Mouse (Mus musculus) embryonic fibroblast, embryonic 13.5 days (primary cell): ENCODE results near the gene Dtd1. TPM values are rescaled to one million over a fixed set of nuclear protein-coding genes. Genes with fewer than 3 reads are reported as not detected.
A peak's percentile ranks its signal among the peaks of the same experiment; 100 is the strongest.

Experiments
- H3K27ac ChIP-seq: 2 replicates; pipeline ENCODE4 v1.5.1; 2012; ENCODE audit warnings: low read length, control low read depth, inconsistent platforms; ENCODE audit not compliant: insufficient read depth
- H3K4me1 ChIP-seq: 2 replicates; pipeline ENCODE4 v1.6.1; 2011; ENCODE audit warnings: low read length; ENCODE audit not compliant: control insufficient read depth, insufficient read depth
- H3K4me3 ChIP-seq: 2 replicates; pipeline ENCODE4 v1.5.1; 2011; ENCODE audit warnings: mild to moderate bottlenecking, control low read depth, low read length; ENCODE audit not compliant: insufficient read depth
- CTCF ChIP-seq: IDR thresholded peaks from 2 replicates; pipeline ENCODE4 v1.5.1; 2011; ENCODE audit warnings: mild to moderate bottlenecking, control low read depth, low read length, moderate library complexity, borderline replicate concordance; ENCODE audit not compliant: insufficient read depth
- POLR2A ChIP-seq: IDR thresholded peaks from 2 replicates; pipeline ENCODE4 v1.6.1; 2011; ENCODE audit warnings: low read depth, mild to moderate bottlenecking, control low read depth, low read length, moderate library complexity
- polyA plus RNA-seq: library from polyadenylated mRNA; stranded (reverse); fragments of >200 nt; gene quantifications from 2 replicates; pipeline ENCODE4 v1.2.4, GENCODE M21; 2011; ENCODE audit warnings: low read depth; ENCODE audit not compliant: missing spikeins, insufficient read length

Gene Dtd1
- polyA plus RNA-seq, 1 experiment: 14.9 TPM

DNA sequence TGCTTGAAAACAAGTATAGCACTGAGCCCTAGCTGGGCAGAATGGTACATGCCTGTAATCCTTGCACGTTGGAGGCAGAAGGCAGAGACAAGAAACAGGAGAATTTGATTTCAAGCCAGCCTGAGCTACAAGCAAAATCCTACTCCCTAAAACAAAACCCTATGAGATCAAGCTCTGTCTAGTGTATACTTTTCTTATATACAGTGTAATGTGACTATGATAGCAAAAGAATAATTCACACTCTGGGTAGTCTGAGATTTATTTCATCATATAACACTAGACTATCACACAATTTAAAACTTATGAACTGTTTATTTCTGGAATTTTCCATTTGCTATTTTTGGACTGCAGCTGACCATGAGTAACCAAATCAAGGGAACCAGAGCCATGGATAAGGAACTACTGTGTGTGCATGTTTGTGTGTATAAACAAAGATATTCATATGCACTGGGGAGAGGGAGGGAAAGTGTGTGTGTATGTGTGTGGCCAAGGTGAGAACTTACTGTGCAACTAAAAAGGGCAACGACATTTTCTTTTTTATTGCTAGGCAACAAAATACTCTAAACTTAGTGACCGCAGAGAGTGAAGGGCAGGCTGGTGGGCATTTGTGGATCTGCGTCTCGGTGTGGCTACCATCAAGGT is 70.7 kb downstream of the Dtd1 start:
- TF ChIP-seq CTCF: no peak
- no peak for TF ChIP-seq POLR2A
- H3K4me3 ChIP-seq: no peak overlapping the region
- peak overlapping the region; percentile 59; the same call in 1 of the 2 replicates for H3K27ac ChIP-seq
- 0 out of 2 replicates have a peak, but pooled peaks cover 2% of the 10 kb centered on the region for H3K4me1 ChIP-seq

GRCm38 (mm10) chr2:144672397-144672796 is 72.7 kb downstream of the Dtd1 start:
- Histone ChIP-seq H3K4me3 (no peak overlapping the region), H3K27ac (peak overlapping the region; percentile 54), H3K4me1 (0 out of 2 replicates have a peak, but pooled peaks cover 2% of the 10 kb centered on the region)
- TF ChIP-seq CTCF (no peak), POLR2A (no peak)

GRCm38 (mm10) chr2:144676546-144677228 is 77.0 kb downstream of the Dtd1 start:
- Histone ChIP-seq H3K27ac (no peak overlapping the region), H3K4me3 (no peak overlapping the region), H3K4me1 (0 out of 2 replicates have a peak, but pooled peaks cover 2% of the 10 kb centered on the region)
- TF ChIP-seq CTCF (no peak), POLR2A (no peak)

GRCm38 (mm10) chr2:144677229-144677571 is 77.5 kb downstream of the Dtd1 start:
- Histone ChIP-seq H3K4me1 (0 out of 2 replicates have a peak, but pooled peaks cover 2% of the 10 kb centered on the region), H3K4me3 (no peak overlapping the region), H3K27ac (no peak overlapping the region)
- TF ChIP-seq POLR2A: no peak
- TF ChIP-seq CTCF: no peak

DNA sequence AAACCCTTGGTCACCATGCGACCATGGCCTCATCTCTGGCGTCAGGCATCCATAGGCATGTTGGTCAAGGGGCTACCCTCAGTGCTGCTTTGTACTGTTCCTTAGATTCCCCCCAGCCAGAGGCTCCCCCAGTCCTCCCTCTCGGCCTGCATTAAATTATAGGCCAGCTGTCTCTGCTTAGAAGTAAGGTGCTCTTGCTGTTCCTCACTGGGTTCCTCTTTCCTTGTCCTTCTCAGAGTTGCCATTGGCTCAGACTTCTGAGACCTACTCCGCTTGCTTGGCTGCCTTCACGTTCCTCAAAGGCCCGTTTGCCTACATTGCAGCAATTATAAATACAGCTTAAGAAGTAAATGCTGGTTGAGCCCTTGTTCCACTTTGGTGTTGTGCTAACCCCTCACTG is 79.1 kb downstream of the Dtd1 start:
- Histone ChIP-seq H3K27ac (no peak overlapping the region), H3K4me1 (no peaks in the 10 kb centered on the region), H3K4me3 (no peak overlapping the region)
- TF ChIP-seq POLR2A: no peak
- TF ChIP-seq CTCF: no peak

DNA sequence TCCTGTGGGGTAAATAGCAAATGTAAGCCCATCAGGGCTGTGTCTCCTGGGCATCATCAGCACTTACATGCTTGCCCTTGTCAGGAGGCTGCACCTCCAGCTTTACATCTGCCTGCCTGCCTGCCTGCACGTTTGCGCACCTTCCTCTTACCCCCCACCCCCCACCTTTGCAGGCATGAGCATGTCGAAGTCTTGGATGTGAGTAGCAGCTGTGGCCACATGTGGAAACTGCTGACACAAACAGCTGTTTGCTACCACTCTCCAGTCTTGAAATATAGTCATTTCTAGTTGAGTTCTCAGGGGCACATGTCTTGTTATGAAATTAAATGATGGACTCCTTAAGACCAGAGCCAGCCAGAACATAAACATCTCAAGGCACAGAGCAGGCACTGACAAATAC is 79.7 kb downstream of the Dtd1 start:
- H3K27ac ChIP-seq: no peak overlapping the region
- TF ChIP-seq CTCF: no peak
- no peak for TF ChIP-seq POLR2A
- no peak overlapping the region for H3K4me3 ChIP-seq
- H3K4me1 ChIP-seq: no peaks in the 10 kb centered on the region

DNA sequence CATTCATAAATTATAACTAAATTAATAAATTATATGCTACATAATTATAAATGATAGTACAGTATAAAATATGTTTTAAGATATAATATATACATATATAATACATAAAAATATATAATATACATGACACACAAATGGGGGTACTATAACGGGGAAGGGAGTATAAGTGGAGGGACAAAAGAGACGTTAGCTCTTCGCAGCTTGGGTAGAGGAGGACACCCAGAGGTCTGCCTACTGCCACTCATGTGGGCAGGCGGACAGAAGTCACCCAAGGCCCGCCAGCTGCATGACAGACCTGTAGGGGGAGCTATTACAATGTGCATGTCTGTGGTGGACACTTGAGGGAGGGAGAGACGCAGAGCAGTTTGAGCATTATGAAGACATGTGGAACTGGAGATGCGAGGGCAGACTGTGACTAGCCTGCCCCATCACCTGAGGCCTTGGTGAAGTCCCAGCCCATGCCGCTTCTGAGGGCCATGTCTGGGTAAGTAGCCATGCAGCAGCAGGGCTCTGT is 92.6 kb downstream of the Dtd1 start:
- Histone ChIP-seq H3K27ac (no peak overlapping the region), H3K4me3 (no peak overlapping the region), H3K4me1 (no peaks in the 10 kb centered on the region)
- TF ChIP-seq POLR2A (no peak), CTCF (no peak)

DNA sequence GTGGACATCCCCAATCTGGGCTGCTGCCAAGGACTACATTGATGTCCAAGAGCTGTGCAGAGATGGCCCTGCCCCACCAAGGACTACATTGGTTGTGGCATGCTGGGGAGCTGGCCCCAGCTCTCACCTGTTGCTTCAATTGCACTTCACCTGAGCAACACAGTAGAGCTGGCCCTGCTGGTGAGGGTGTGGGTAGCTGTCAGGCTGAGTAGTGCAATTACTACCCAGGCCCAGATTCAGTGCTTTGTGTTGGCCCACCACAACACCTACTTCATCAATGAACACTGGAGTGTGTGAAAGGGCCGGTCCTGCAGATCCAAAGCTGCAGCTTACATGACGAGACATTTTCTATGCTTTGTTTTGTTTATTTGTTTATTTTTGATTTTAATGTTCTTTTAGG is 93.1 kb downstream of the Dtd1 start:
- TF ChIP-seq CTCF (no peak), POLR2A (no peak)
- Histone ChIP-seq H3K27ac (no peak overlapping the region), H3K4me1 (no peaks in the 10 kb centered on the region), H3K4me3 (no peak overlapping the region)

DNA sequence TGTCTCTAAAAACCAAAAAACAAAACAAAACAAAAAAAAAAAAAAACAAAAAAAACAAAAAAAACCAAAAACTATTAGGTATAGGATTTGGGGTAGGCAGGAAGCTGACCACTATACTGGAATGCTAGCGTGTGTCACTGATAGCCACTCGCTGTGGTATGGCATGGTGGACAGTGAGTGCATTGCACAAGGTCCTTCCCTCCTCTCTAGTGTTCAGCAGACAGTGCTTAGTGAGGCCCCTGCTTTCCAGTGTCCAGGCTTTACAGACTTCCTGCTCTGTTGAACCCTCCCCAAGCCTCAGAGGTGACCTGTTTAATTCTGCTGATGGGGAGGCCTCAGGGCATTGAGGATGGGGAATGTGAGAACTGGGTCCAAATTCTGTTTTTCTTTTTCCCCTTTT is 95.2 kb downstream of the Dtd1 start:
- TF ChIP-seq CTCF (no peak), POLR2A (no peak)
- Histone ChIP-seq H3K4me1 (no peaks in the 10 kb centered on the region), H3K4me3 (no peak overlapping the region), H3K27ac (no peak overlapping the region)

- TF ChIP-seq CTCF (no peak), POLR2A (no peak)
- Histone ChIP-seq H3K27ac (no peak overlapping the region), H3K4me1 (no peaks in the 10 kb centered on the region), H3K4me3 (no peak overlapping the region)
Observed at GRCm38 (mm10) chr2:144698046-144698445, 98.3 kb downstream of the Dtd1 start.
